Mouse (Mus musculus) heart, adult 2 months (tissue): ENCODE data around the gene Palb2.

ENCODE experiments used
- CTCF ChIP-seq: fragments of 200-600 bp; IDR thresholded peaks from 2 replicates; pipeline ENCODE4 v1.8.1; 2022; ENCODE audit warnings: antibody characterized with exemption, mild to moderate bottlenecking, moderate library complexity
- EP300 ChIP-seq: fragments of 200-500 bp; IDR thresholded peaks from 2 replicates; pipeline ENCODE4 v1.6.1; 2011; ENCODE audit warnings: low read depth, low read length, control low read depth; ENCODE audit not compliant: insufficient read depth
- POLR2A ChIP-seq: fragments of 200-500 bp; IDR thresholded peaks from 2 replicates; pipeline ENCODE4 v1.6.1; 2011; ENCODE audit warnings: mild to moderate bottlenecking, low read depth, low read length, control low read depth; ENCODE audit not compliant: insufficient read depth

DNA sequence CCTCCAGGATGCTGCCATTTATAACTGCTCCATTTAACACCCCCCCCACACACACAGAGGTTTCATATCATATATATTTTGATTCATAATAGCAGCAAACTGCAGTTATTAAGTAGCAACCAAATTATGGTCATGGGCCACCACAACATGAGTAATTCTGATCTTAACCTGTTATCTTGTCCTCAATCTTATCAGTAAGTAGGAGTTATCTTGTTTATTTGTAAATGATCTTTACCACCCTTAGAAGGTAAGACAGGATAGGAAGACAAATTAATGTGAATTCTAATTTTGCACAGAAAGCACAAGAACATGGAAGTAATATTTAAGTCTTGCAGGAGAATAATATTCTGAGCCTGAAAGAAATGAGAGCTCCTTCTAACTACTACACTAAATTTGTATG is 951 bp downstream of the Palb2 start:
- no peak for TF ChIP-seq POLR2A
- no peak for TF ChIP-seq CTCF
- TF ChIP-seq EP300, result no peak
